ENCODE assay signal across 8 mouse cellular contexts in the genomic region with DNA sequence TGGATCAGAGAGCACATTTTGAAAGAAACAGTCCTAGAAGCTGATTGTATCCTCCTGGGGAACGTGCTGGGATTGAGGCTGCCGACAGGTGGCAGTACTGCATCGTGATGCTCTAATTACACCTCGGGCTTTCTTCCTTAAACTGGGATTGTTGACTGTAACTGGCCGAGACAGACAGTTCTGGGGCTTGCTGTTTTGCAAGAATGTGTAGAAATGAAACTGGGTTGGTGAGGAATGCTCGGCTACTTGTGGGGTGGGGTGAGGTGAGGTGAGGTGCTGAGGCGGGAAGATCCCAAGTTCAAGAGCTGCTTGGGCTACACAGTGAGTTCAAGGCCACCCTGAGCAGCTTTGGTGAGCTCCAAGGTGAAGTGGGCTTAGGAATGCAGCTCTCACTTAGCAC. TPM values are rescaled to one million over a fixed set of nuclear protein-coding genes. Genes with fewer than 3 reads are reported as not detected.
A peak's percentile ranks its signal among the peaks of the same experiment; 100 is the strongest.
DNase-seq lines count a peak whose midpoint lies in the region; ATAC-seq and TF ChIP-seq lines count a peak whose summit lies in the region.

No protein-coding gene starts in this region.

- no peaks in the 10 kb centered on the region for H3K4me1 ChIP-seq in cerebellum, adult 2 months (ENCODE audit: control insufficient read depth, insufficient read depth, low read length)
- no peaks in the 10 kb centered on the region for H3K4me1 ChIP-seq in forebrain, postnatal 0 days (ENCODE audit: insufficient read depth)
- H3K4me1 ChIP-seq in hindbrain, embryonic 14.5 days (replicated peaks; ENCODE audit: control insufficient read depth, insufficient read depth, low read length), result no peaks in the 10 kb centered on the region

- no peak overlapping the region for H3K4me2 ChIP-seq in forebrain, postnatal 0 days (ENCODE audit: low read depth)
- no peak overlapping the region for H3K4me2 ChIP-seq in hindbrain, embryonic 14.5 days (replicated peaks)

- in situ Hi-C loops in Patski (cut with MboI; ENCODE audit: low pct_unique_long_range_greater_than_20kb), result loop anchor here (5.0 to 10.0 kb wide), 4 partner anchors 69 to 481 kb away; no protein-coding TSS in a partner anchor

- no peak overlapping the region for H3K9ac ChIP-seq in forebrain, postnatal 0 days
- H3K9ac ChIP-seq in hindbrain, embryonic 14.5 days, result no peak overlapping the region

- no peak overlapping the region for H3K4me3 ChIP-seq in cerebellum, adult 2 months (replicated peaks; ENCODE audit: insufficient read depth, low read depth, low read length)
- no peak overlapping the region for H3K4me3 ChIP-seq in forebrain, postnatal 0 days (ENCODE audit: low read depth, low read length)
- H3K4me3 ChIP-seq in hindbrain, embryonic 14.5 days (replicated peaks; ENCODE audit: low read length), result no peak overlapping the region

- peak; percentile 91 for TF ChIP-seq CTCF in Patski (IDR thresholded peaks at IDR 0.05)
- TF ChIP-seq CTCF in cerebellum, adult 2 months (IDR thresholded peaks at IDR 0.05; ENCODE audit: borderline replicate concordance, insufficient read depth, low read depth, low read length), result peak; percentile 94
- peak; percentile 97 for TF ChIP-seq CTCF in forebrain, postnatal 0 days (IDR thresholded peaks at IDR 0.05; ENCODE audit: low read depth)

- H3K36me3 ChIP-seq in forebrain, postnatal 0 days (ENCODE audit: insufficient read depth), result no peaks in the 10 kb centered on the region
- H3K36me3 ChIP-seq in hindbrain, embryonic 14.5 days (replicated peaks; ENCODE audit: control insufficient read depth, insufficient read depth), result no peaks in the 10 kb centered on the region

- no peaks in the 10 kb centered on the region for H3K9me3 ChIP-seq in forebrain, postnatal 0 days (ENCODE audit: low read length)
- no peaks in the 10 kb centered on the region for H3K9me3 ChIP-seq in hindbrain, embryonic 14.5 days (ENCODE audit: control insufficient read depth, low read length)

- no peak for DNase-seq in Patski (ENCODE audit: low read depth, low spot score)
- DNase-seq in cerebellum, adult 2 months, result peak; percentile 60 to 69
- peak; percentile 90 for DNase-seq in forebrain, postnatal 0 days
- peak; percentile 91 for DNase-seq in hindbrain, embryonic 14.5 days (ENCODE audit: low spot score)
- peak; percentile 65 to 67 for DNase-seq in layer of hippocampus, postnatal 36 days
- DNase-seq in lung, postnatal 4 days, result peak; percentile 80 to 82
- DNase-seq in right cerebral cortex, adult 18-20 months, result peak; percentile 50
- peak; percentile 69 to 78 for DNase-seq in urinary bladder, postnatal 4 days (ENCODE audit: low spot score in 2 of 2)

- H3K27ac ChIP-seq in cerebellum, adult 2 months (ENCODE audit: insufficient read depth, low read length), result no peak overlapping the region
- no peak overlapping the region for H3K27ac ChIP-seq in forebrain, postnatal 0 days (ENCODE audit: low read depth, low read length)
- no peak overlapping the region for H3K27ac ChIP-seq in hindbrain, embryonic 14.5 days

- CTCF ChIA-PET in Patski (lab: Charles Lee), result interaction anchor here (0.7 to 3.5 kb wide), 25 partner anchors 9 to 517 kb away, joined by 3 to 19 read pairs (median 4); no protein-coding TSS in a partner anchor

- no peaks in the 10 kb centered on the region for H3K27me3 ChIP-seq in Patski
- H3K27me3 ChIP-seq in cerebellum, adult 2 months (ENCODE audit: control insufficient read depth, insufficient read depth, low read length), result no peaks in the 10 kb centered on the region
- no peaks in the 10 kb centered on the region; the same call in 1 of the 2 replicates for H3K27me3 ChIP-seq in forebrain, postnatal 0 days (ENCODE audit: insufficient read depth, low read length)
- no peaks in the 10 kb centered on the region for H3K27me3 ChIP-seq in hindbrain, embryonic 14.5 days (ENCODE audit: control insufficient read depth, insufficient read depth, low read length)

- POLR2A ChIA-PET in Patski (lab: Charles Lee), result interaction anchor here (1.4 kb wide), 1 partner anchor 51 kb away, joined by 4 read pairs; no protein-coding TSS in a partner anchor

- 8% methylated on average over 7 of the region's 7 CpGs for WGBS in cerebellum, adult 2 months
- 4% methylated on average over 7 of the region's 7 CpGs for WGBS in forebrain, postnatal 0 days
- WGBS in hindbrain, embryonic 14.5 days, result 0% methylated on average over 7 of the region's 7 CpGs

- TF ChIP-seq POLR2A in cerebellum, adult 2 months (IDR thresholded peaks at IDR 0.05; ENCODE audit: borderline replicate concordance, insufficient read depth, low read length), result no peak

- ATAC-seq in Patski, result peak; percentile 52
- ATAC-seq in forebrain, postnatal 0 days, result peak; percentile 79
- peak; percentile 53; the same call in 1 of the 2 replicates for ATAC-seq in hindbrain, embryonic 14.5 days (ENCODE audit: low FRiP score)

RNA-seq across cellular contexts. Expression of gene Haao, which starts 55.7 kb away (rescaled TPM):
- polyA plus RNA-seq in Patski (2021), result not detected
- 0.51 and 0.75 TPM in 2 replicates for polyA plus RNA-seq in cerebellum, adult 2 months (2012; rRNA removed)
- not detected in 2 replicates for total RNA-seq in forebrain, postnatal 0 days (2014; rRNA removed)
- polyA plus RNA-seq in forebrain, postnatal 0 days (2015; fragmentation: Nextera tagmentation; extraction: Ambion mirVana), result not detected in 2 replicates
- not detected in 2 replicates for polyA plus RNA-seq in hindbrain, embryonic 14.5 days (2014; fragmentation: Nextera tagmentation; extraction: Ambion mirVana)
- not detected for total RNA-seq in layer of hippocampus, postnatal 36 days (2021)
